Mouse (Mus musculus): ENCODE measurements around the gene Ttyh3.

The Ttyh3 gene

GRCm38 (mm10) chr5:140652587-140652986 is 3.8 kb upstream of the Ttyh3 start:
- DNase-seq (ENCODE audit: low read depth, low spot score): no peak

- DNase-seq (ENCODE audit: low read depth, low spot score): no peak
Measured at GRCm38 (mm10) chr5:140651231-140651630, 2.4 kb upstream of the Ttyh3 start.

- DNase-seq (ENCODE audit: low read depth, low spot score): no peak
Measured at GRCm38 (mm10) chr5:140649881-140650414, 1.1 kb upstream of the Ttyh3 start.

GRCm38 (mm10) chr5:140649101-140649667 is 353 bp upstream of the Ttyh3 start:
- DNase-seq (ENCODE audit: low read depth, low spot score): peak; percentile 96

- peak; percentile 46 for DNase-seq (ENCODE audit: low read depth, low spot score)
Measured at GRCm38 (mm10) chr5:140647821-140648518, 861 bp downstream of the Ttyh3 start.

- no peak for DNase-seq (ENCODE audit: low read depth, low spot score)
Measured at GRCm38 (mm10) chr5:140647031-140647760, 1.6 kb downstream of the Ttyh3 start.

GRCm38 (mm10) chr5:140646171-140646570 is 2.7 kb downstream of the Ttyh3 start:
- DNase-seq (ENCODE audit: low read depth, low spot score): no peak

GRCm38 (mm10) chr5:140645454-140645853 is 3.4 kb downstream of the Ttyh3 start:
- no peak for DNase-seq (ENCODE audit: low read depth, low spot score)

GRCm38 (mm10) chr5:140644702-140645201 is 4.1 kb downstream of the Ttyh3 start:
- DNase-seq (ENCODE audit: low read depth, low spot score): no peak

GRCm38 (mm10) chr5:140644263-140644662 is 4.6 kb downstream of the Ttyh3 start:
- DNase-seq (ENCODE audit: low read depth, low spot score): no peak

GRCm38 (mm10) chr5:140642076-140642475 is 6.8 kb downstream of the Ttyh3 start:
- no peak for DNase-seq (ENCODE audit: low read depth, low spot score)

- no peak for DNase-seq (ENCODE audit: low read depth, low spot score)
Measured at GRCm38 (mm10) chr5:140641254-140641928, 7.4 kb downstream of the Ttyh3 start.

- DNase-seq (ENCODE audit: low read depth, low spot score): no peak
Measured at GRCm38 (mm10) chr5:140640812-140641211, 8.0 kb downstream of the Ttyh3 start.

- DNase-seq (ENCODE audit: low read depth, low spot score): no peak
Measured at GRCm38 (mm10) chr5:140639871-140640270, 9.0 kb downstream of the Ttyh3 start.

GRCm38 (mm10) chr5:140639312-140639711 is 9.5 kb downstream of the Ttyh3 start:
- no peak for DNase-seq (ENCODE audit: low read depth, low spot score)

GRCm38 (mm10) chr5:140638484-140638883 is 10.3 kb downstream of the Ttyh3 start:
- DNase-seq (ENCODE audit: low read depth, low spot score): no peak

GRCm38 (mm10) chr5:140637989-140638388 is 10.8 kb downstream of the Ttyh3 start:
- peak; percentile 54 for DNase-seq (ENCODE audit: low read depth, low spot score)

- DNase-seq (ENCODE audit: low read depth, low spot score): no peak
Measured at GRCm38 (mm10) chr5:140637058-140637410, 11.8 kb downstream of the Ttyh3 start.

- peak; percentile 80 for DNase-seq (ENCODE audit: low read depth, low spot score)
Measured at GRCm38 (mm10) chr5:140636316-140637057, 12.3 kb downstream of the Ttyh3 start.

- no peak for DNase-seq (ENCODE audit: low read depth, low spot score)
Measured at GRCm38 (mm10) chr5:140634798-140635722, 13.8 kb downstream of the Ttyh3 start.

Data from CD4-positive helper T cell, adult 2 months (primary cell).